Mouse (Mus musculus): Measurements from ENCODE around the gene Rnf185. TPM values are rescaled to one million over a fixed set of nuclear protein-coding genes. Genes with fewer than 3 reads are reported as not detected.
A peak's percentile ranks its signal among the peaks of the same experiment; 100 is the strongest.

Rnf185 gene
- polyA plus RNA-seq, 1 experiment from 2014 or later: 42.6 TPM

- no peaks in the 10 kb centered on the region for H3K27me3 ChIP-seq (replicated peaks; ENCODE audit: control insufficient read depth, insufficient read depth, low read length)
- no peak overlapping the region for H3K9ac ChIP-seq (replicated peaks; ENCODE audit: low read depth, low read length)
- H3K4me1 ChIP-seq (replicated peaks; ENCODE audit: control insufficient read depth, insufficient read depth, low read length): peaks cover 13% of the 10 kb centered on the region
- 80% methylated on average over 3 of the region's 3 CpGs for WGBS
- H3K27ac ChIP-seq (ENCODE audit: low read length): no peak overlapping the region
- ATAC-seq: no peak
- no peak overlapping the region for H3K4me3 ChIP-seq (replicated peaks; ENCODE audit: low read length)
- H3K4me2 ChIP-seq (ENCODE audit: low read length): no peak overlapping the region
- no peaks in the 10 kb centered on the region for H3K9me3 ChIP-seq (ENCODE audit: control insufficient read depth, low read length)
- H3K36me3 ChIP-seq (ENCODE audit: control insufficient read depth, insufficient read depth): peaks cover 4% of the 10 kb centered on the region; the same call in 1 of the 2 replicates
These were observed 40.1 kb downstream of the Rnf185 start for GRCm38 (mm10) chr11:3412111-3412510.

GRCm38 (mm10) chr11:3408997-3409732 is 43.0 kb downstream of the Rnf185 start, which contains the start of gene Limk2:
Gene Limk2, minus strand, starts transcription at chr11:3409189.
- Histone ChIP-seq H3K4me2 (ENCODE audit: low read length) (peak within 1 kb of the TSS; percentile 92), H3K4me3 (replicated peaks; ENCODE audit: low read length) (peak within 1 kb of the TSS; percentile 78), H3K27me3 (replicated peaks; ENCODE audit: control insufficient read depth, insufficient read depth, low read length) (no peaks in the 10 kb centered on the region), H3K27ac (ENCODE audit: low read length) (peak within 1 kb of the TSS; percentile 41; the same call in 1 of the 2 replicates), H3K4me1 (replicated peaks; ENCODE audit: control insufficient read depth, insufficient read depth, low read length) (peaks cover 13% of the 10 kb centered on the region), H3K36me3 (ENCODE audit: control insufficient read depth, insufficient read depth) (peaks cover 4% of the 10 kb centered on the region; the same call in 1 of the 2 replicates), H3K9me3 (ENCODE audit: control insufficient read depth, low read length) (no peaks in the 10 kb centered on the region), H3K9ac (replicated peaks; ENCODE audit: low read depth, low read length) (peak within 1 kb of the TSS; percentile 73)
- ATAC-seq: peak; percentile 87
- 3% methylated on average over 44 of the region's 45 CpGs for WGBS

- no peak for ATAC-seq
- WGBS: 8% methylated on average over 34 of the region's 34 CpGs
These were observed 43.8 kb downstream of the Rnf185 start for GRCm38 (mm10) chr11:3408131-3408996.

GRCm38 (mm10) chr11:3404287-3405047 is 47.7 kb downstream of the Rnf185 start:
- Histone ChIP-seq H3K9me3 (ENCODE audit: control insufficient read depth, low read length) (no peaks in the 10 kb centered on the region), H3K4me2 (ENCODE audit: low read length) (no peak overlapping the region), H3K27ac (ENCODE audit: low read length) (no peak overlapping the region), H3K4me3 (replicated peaks; ENCODE audit: low read length) (no peak overlapping the region), H3K9ac (replicated peaks; ENCODE audit: low read depth, low read length) (no peak overlapping the region), H3K36me3 (ENCODE audit: control insufficient read depth, insufficient read depth) (no peaks in the 10 kb centered on the region), H3K4me1 (replicated peaks; ENCODE audit: control insufficient read depth, insufficient read depth, low read length) (peaks cover 13% of the 10 kb centered on the region), H3K27me3 (replicated peaks; ENCODE audit: control insufficient read depth, insufficient read depth, low read length) (no peaks in the 10 kb centered on the region)
- ATAC-seq: no peak
- WGBS: 89% methylated on average over 7 of the region's 7 CpGs

More at GRCm38 (mm10) chr11:3408131-3408996, 43.8 kb downstream of the Rnf185 start:
- peak overlapping the region; percentile 78 for H3K4me3 ChIP-seq (replicated peaks; ENCODE audit: low read length)
- H3K4me1 ChIP-seq (replicated peaks; ENCODE audit: control insufficient read depth, insufficient read depth, low read length): peaks cover 13% of the 10 kb centered on the region
- peak overlapping the region; percentile 73 for H3K9ac ChIP-seq (replicated peaks; ENCODE audit: low read depth, low read length)
- H3K27me3 ChIP-seq (replicated peaks; ENCODE audit: control insufficient read depth, insufficient read depth, low read length): no peaks in the 10 kb centered on the region
- H3K9me3 ChIP-seq (ENCODE audit: control insufficient read depth, low read length): no peaks in the 10 kb centered on the region
- H3K27ac ChIP-seq (ENCODE audit: low read length): peak overlapping the region; percentile 41; the same call in 1 of the 2 replicates
- no peaks in the 10 kb centered on the region for H3K36me3 ChIP-seq (ENCODE audit: control insufficient read depth, insufficient read depth)
- H3K4me2 ChIP-seq (ENCODE audit: low read length): peak overlapping the region; percentile 92

GRCm38 (mm10) chr11:3403024-3403423 is 49.1 kb downstream of the Rnf185 start:
- Histone ChIP-seq H3K9ac (replicated peaks; ENCODE audit: low read depth, low read length) (no peak overlapping the region), H3K36me3 (ENCODE audit: control insufficient read depth, insufficient read depth) (no peaks in the 10 kb centered on the region), H3K4me1 (replicated peaks; ENCODE audit: control insufficient read depth, insufficient read depth, low read length) (peaks cover 5% of the 10 kb centered on the region), H3K27me3 (replicated peaks; ENCODE audit: control insufficient read depth, insufficient read depth, low read length) (no peaks in the 10 kb centered on the region), H3K4me3 (replicated peaks; ENCODE audit: low read length) (no peak overlapping the region), H3K9me3 (ENCODE audit: control insufficient read depth, low read length) (no peaks in the 10 kb centered on the region), H3K4me2 (ENCODE audit: low read length) (no peak overlapping the region), H3K27ac (ENCODE audit: low read length) (no peak overlapping the region)
- 88% methylated on average over 3 of the region's 3 CpGs for WGBS
- no peak for ATAC-seq

- no peak for ATAC-seq
- no peaks in the 10 kb centered on the region for H3K9me3 ChIP-seq (ENCODE audit: control insufficient read depth, low read length)
- 96% methylated on average over 1 of the region's 1 CpGs for WGBS
These were observed 53.8 kb downstream of the Rnf185 start for GRCm38 (mm10) chr11:3398318-3398717.

GRCm38 (mm10) chr11:3396562-3396961 is 55.6 kb downstream of the Rnf185 start:
- Histone ChIP-seq H3K27me3 (replicated peaks; ENCODE audit: control insufficient read depth, insufficient read depth, low read length) (no peaks in the 10 kb centered on the region), H3K4me2 (ENCODE audit: low read length) (no peak overlapping the region), H3K4me1 (replicated peaks; ENCODE audit: control insufficient read depth, insufficient read depth, low read length) (peaks cover 5% of the 10 kb centered on the region; the same call in 1 of the 2 replicates), H3K36me3 (ENCODE audit: control insufficient read depth, insufficient read depth) (no peaks in the 10 kb centered on the region), H3K9me3 (ENCODE audit: control insufficient read depth, low read length) (no peaks in the 10 kb centered on the region), H3K4me3 (replicated peaks; ENCODE audit: low read length) (no peak overlapping the region), H3K9ac (replicated peaks; ENCODE audit: low read depth, low read length) (no peak overlapping the region), H3K27ac (ENCODE audit: low read length) (no peak overlapping the region)
- peak; percentile 77 for ATAC-seq
- 10% methylated on average over 8 of the region's 8 CpGs for WGBS

More at GRCm38 (mm10) chr11:3398318-3398717, 53.8 kb downstream of the Rnf185 start:
- H3K4me3 ChIP-seq (replicated peaks; ENCODE audit: low read length): no peak overlapping the region
- H3K27ac ChIP-seq (ENCODE audit: low read length): no peak overlapping the region
- H3K27me3 ChIP-seq (replicated peaks; ENCODE audit: control insufficient read depth, insufficient read depth, low read length): no peaks in the 10 kb centered on the region
- no peak overlapping the region for H3K4me2 ChIP-seq (ENCODE audit: low read length)
- no peak overlapping the region for H3K9ac ChIP-seq (replicated peaks; ENCODE audit: low read depth, low read length)
- H3K4me1 ChIP-seq (replicated peaks; ENCODE audit: control insufficient read depth, insufficient read depth, low read length): peaks cover 5% of the 10 kb centered on the region; the same call in 1 of the 2 replicates
- H3K36me3 ChIP-seq (ENCODE audit: control insufficient read depth, insufficient read depth): no peaks in the 10 kb centered on the region

GRCm38 (mm10) chr11:3396091-3396490 is 56.1 kb downstream of the Rnf185 start:
- Histone ChIP-seq H3K27me3 (replicated peaks; ENCODE audit: control insufficient read depth, insufficient read depth, low read length) (no peaks in the 10 kb centered on the region), H3K4me1 (replicated peaks; ENCODE audit: control insufficient read depth, insufficient read depth, low read length) (peaks cover 5% of the 10 kb centered on the region; the same call in 1 of the 2 replicates), H3K9me3 (ENCODE audit: control insufficient read depth, low read length) (no peaks in the 10 kb centered on the region), H3K9ac (replicated peaks; ENCODE audit: low read depth, low read length) (no peak overlapping the region), H3K36me3 (ENCODE audit: control insufficient read depth, insufficient read depth) (no peaks in the 10 kb centered on the region), H3K4me2 (ENCODE audit: low read length) (no peak overlapping the region), H3K4me3 (replicated peaks; ENCODE audit: low read length) (no peak overlapping the region), H3K27ac (ENCODE audit: low read length) (no peak overlapping the region)
- WGBS: 22% methylated on average over 3 of the region's 3 CpGs
- ATAC-seq: peak; percentile 63
